Mouse (Mus musculus): ENCODE measurements around the gene Bmp15. TPM values are rescaled to one million over a fixed set of nuclear protein-coding genes. Genes with fewer than 3 reads are reported as not detected.

Gene Bmp15
- polyA plus RNA-seq, 1 experiment from 2014 or later = not detected

Other genes with a start within 250 kb of the Bmp15 start
- gene AU022751, start 237.3 kb downstream of the Bmp15 start, polyA plus RNA-seq (2014; fragmentation: Nextera tagmentation; extraction: Ambion mirVana) = not detected in 2 replicates
- 29.7 and 30.0 TPM in 2 replicates for gene Nudt10, start 147.7 kb downstream of the Bmp15 start, polyA plus RNA-seq (2014; fragmentation: Nextera tagmentation; extraction: Ambion mirVana)
- gene Shroom4, start 79.1 kb upstream of the Bmp15 start, polyA plus RNA-seq (2014; fragmentation: Nextera tagmentation; extraction: Ambion mirVana) = 7.4 and 8.0 TPM in 2 replicates